Mouse (Mus musculus) midbrain, embryonic 14.5 days (tissue): ENCODE measurements around the gene Olfr568. TPM values are rescaled to one million over a fixed set of nuclear protein-coding genes. Genes with fewer than 3 reads are reported as not detected.

Experiments
- ATAC-seq: fragments of 200-750 bp; cut with Nextera tagmentation; 2 replicates; pipeline ENCODE4 v1.8.0; 2017; ENCODE audit warnings: moderate number of reproducible peaks, moderate library complexity; ENCODE audit not compliant: low FRiP score, low TSS enrichment
- DNase-seq: peaks from one replicate; pipeline ENCODE4 v3.0.0-alpha.2; 2015
- H3K27ac ChIP-seq: fragments of 300-500 bp; sonication (generic); replicated peaks from 2 replicates; pipeline ENCODE4 v1.5.1; 2014; ENCODE audit warnings: mild to moderate bottlenecking, low read depth, low read length, moderate library complexity
- H3K27me3 ChIP-seq: fragments of 300-500 bp; sonication (generic); 2 replicates; pipeline ENCODE4 v1.6.1; 2014; ENCODE audit warnings: low read length, control low read depth, mixed read lengths; ENCODE audit not compliant: control insufficient read depth, insufficient read depth
- H3K36me3 ChIP-seq: fragments of 300-500 bp; sonication (generic); 2 replicates; pipeline ENCODE4 v1.6.1; 2014; ENCODE audit warnings: low read length, control low read depth; ENCODE audit not compliant: control insufficient read depth, insufficient read depth
- H3K4me1 ChIP-seq: fragments of 300-500 bp; sonication (generic); 2 replicates; pipeline ENCODE4 v1.6.1; 2014; ENCODE audit warnings: mild to moderate bottlenecking, antibody characterized with exemption, low read length, control low read depth; ENCODE audit not compliant: control insufficient read depth, insufficient read depth
- H3K4me2 ChIP-seq: fragments of 300-500 bp; sonication (generic); 2 replicates; pipeline ENCODE4 v1.6.1; 2014; ENCODE audit warnings: mild to moderate bottlenecking, low read length, moderate library complexity
- H3K4me3 ChIP-seq: fragments of 300-500 bp; sonication (generic); replicated peaks from 2 replicates; pipeline ENCODE4 v1.5.1; 2014; ENCODE audit warnings: low read depth, low read length
- H3K9ac ChIP-seq: fragments of 300-500 bp; sonication (generic); replicated peaks from 2 replicates; pipeline ENCODE4 v1.6.1; 2014; ENCODE audit warnings: mild to moderate bottlenecking, low read length, moderate library complexity
- H3K9me3 ChIP-seq: fragments of 300-500 bp; sonication (generic); 2 replicates; pipeline ENCODE4 v1.6.1; 2016; ENCODE audit warnings: low read length, control low read depth, mixed read lengths; ENCODE audit not compliant: control insufficient read depth
- WGBS: fragments of 180-500 bp; shearing (Covaris S2); extraction: QIAGEN DNeasy Blood & Tissue Kit; methylation state at CpG from one replicate; pipeline ENCODE4 v1.1.7; 2014; 5-methylcytosine and 5-hydroxymethylcytosine counted together
- polyA plus RNA-seq: library from polyadenylated mRNA; unstranded; fragments of >200 nt; fragmentation: Nextera tagmentation; extraction: Ambion mirVana; gene quantifications from 2 replicates; pipeline ENCODE4 v1.2.1, GENCODE M21; 2014

The Olfr568 gene
- polyA plus RNA-seq, 1 experiment from 2014 or later, result not detected

GRCm38 (mm10) chr7:102927105-102927504 is 50.2 kb downstream of the Olfr568 start:
- no peak for DNase-seq
- Histone ChIP-seq H3K27ac (no peak overlapping the region), H3K4me2 (no peak overlapping the region), H3K9me3 (no peaks in the 10 kb centered on the region), H3K27me3 (no peaks in the 10 kb centered on the region), H3K9ac (no peak overlapping the region), H3K4me3 (no peak overlapping the region), H3K36me3 (no peaks in the 10 kb centered on the region), H3K4me1 (no peaks in the 10 kb centered on the region)
- no peak for ATAC-seq
- WGBS, result 74% methylated on average over 3 of the region's 3 CpGs

Other genes starting within 250 kb of the Olfr568 start
- not detected in 2 replicates for gene Olfr554, start 238.7 kb upstream of the Olfr568 start, polyA plus RNA-seq
- not detected in 2 replicates for gene Olfr555, start 218.3 kb upstream of the Olfr568 start, polyA plus RNA-seq
- not detected in 2 replicates for gene Olfr556, start 212.2 kb upstream of the Olfr568 start, polyA plus RNA-seq
- 6.5 and 8.1 TPM in 2 replicates for gene Trim68, start 189.8 kb upstream of the Olfr568 start, polyA plus RNA-seq
- not detected in 2 replicates for gene Olfr557, start 181.2 kb upstream of the Olfr568 start, polyA plus RNA-seq
- gene Olfr558, start 174.9 kb upstream of the Olfr568 start, polyA plus RNA-seq, result not detected in 2 replicates
- gene Olfr33, start 158.1 kb upstream of the Olfr568 start, polyA plus RNA-seq, result not detected in 2 replicates
- gene Olfr559, start 149.6 kb upstream of the Olfr568 start, polyA plus RNA-seq, result not detected in 2 replicates
- gene Olfr560, start 117.8 kb upstream of the Olfr568 start, polyA plus RNA-seq, result not detected in 2 replicates
- not detected in 2 replicates for gene Olfr78, start 117.7 kb upstream of the Olfr568 start, polyA plus RNA-seq
- gene Olfr561, start 105.9 kb upstream of the Olfr568 start, polyA plus RNA-seq, result not detected in 2 replicates
- not detected in 2 replicates for gene Olfr564, start 73.6 kb upstream of the Olfr568 start, polyA plus RNA-seq
- gene Olfr566, start 18.4 kb upstream of the Olfr568 start, polyA plus RNA-seq, result not detected in 2 replicates
- not detected in 2 replicates for gene Olfr569, start 13.8 kb downstream of the Olfr568 start, polyA plus RNA-seq
- not detected in 2 replicates for gene Olfr570, start 17.5 kb downstream of the Olfr568 start, polyA plus RNA-seq
- gene Olfr571, start 40.4 kb downstream of the Olfr568 start, polyA plus RNA-seq, result not detected in 2 replicates
- gene Olfr572, start 47.3 kb downstream of the Olfr568 start, polyA plus RNA-seq, result not detected in 2 replicates
- gene Olfr573-ps1, start 65.5 kb downstream of the Olfr568 start, polyA plus RNA-seq, result not detected in 2 replicates
- gene Olfr574, start 71.3 kb downstream of the Olfr568 start, polyA plus RNA-seq, result not detected in 2 replicates
- not detected in 2 replicates for gene Olfr575, start 81.7 kb downstream of the Olfr568 start, polyA plus RNA-seq
- gene Olfr576, start 85.5 kb downstream of the Olfr568 start, polyA plus RNA-seq, result not detected in 2 replicates
- not detected in 2 replicates for gene Olfr577, start 98.8 kb downstream of the Olfr568 start, polyA plus RNA-seq
- not detected in 2 replicates for gene Olfr578, start 112.2 kb downstream of the Olfr568 start, polyA plus RNA-seq
- gene Olfr582, start 160.9 kb downstream of the Olfr568 start, polyA plus RNA-seq, result not detected in 2 replicates
- gene Olfr583, start 174.2 kb downstream of the Olfr568 start, polyA plus RNA-seq, result not detected in 2 replicates
- gene Olfr584, start 204.8 kb downstream of the Olfr568 start, polyA plus RNA-seq, result not detected in 2 replicates
- gene Olfr585, start 220.6 kb downstream of the Olfr568 start, polyA plus RNA-seq, result not detected in 2 replicates
- gene Olfr586, start 248.5 kb downstream of the Olfr568 start, polyA plus RNA-seq, result not detected in 2 replicates